Mouse (Mus musculus) gastrocnemius, adult 2 months (tissue): ENCODE measurements around the gene Gcdh. TPM values are rescaled to one million over a fixed set of nuclear protein-coding genes. Genes with fewer than 3 reads are reported as not detected.
A peak's percentile ranks its signal among the peaks of the same experiment; 100 is the strongest.

Experiments
- DNase-seq: peaks from one replicate; pipeline ENCODE4 v3.0.0; 2022
- H3K27ac ChIP-seq: fragments of 200-600 bp; 2 replicates; pipeline ENCODE4 v1.8.1; 2022; ENCODE audit warnings: mild to moderate bottlenecking
- H3K4me3 ChIP-seq: fragments of 200-600 bp; 2 replicates; pipeline ENCODE4 v1.8.1; 2022; ENCODE audit warnings: mild to moderate bottlenecking, moderate library complexity
- CTCF ChIP-seq: fragments of 200-600 bp; IDR thresholded peaks from 2 replicates; pipeline ENCODE4 v1.8.1; 2022; ENCODE audit warnings: antibody characterized with exemption, mild to moderate bottlenecking, moderate library complexity
- intact Hi-C: fragments of 180-260 bp; cut with DNase I; formaldehyde crosslinking; loops from one replicate; pipeline ENCODE4 v1.15.1; 2025
- total RNA-seq, 2 experiments: library from RNA; stranded (reverse); gene quantifications; 2 replicates each; pipeline ENCODE4 v1.2.3; 2021

Gene Gcdh
- total RNA-seq, 2 experiments from 2014 or later: 33.9 to 51.1 TPM

- Histone ChIP-seq H3K4me3 (no peak overlapping the region), H3K27ac (no peak overlapping the region)
- TF ChIP-seq CTCF: no peak
- DNase-seq: no peak
- intact Hi-C loops: no loop called here
These were observed 31.8 kb upstream of the Gcdh start for GRCm38 (mm10) chr8:84925557-84925956.

GRCm38 (mm10) chr8:84921596-84921995 is 27.9 kb upstream of the Gcdh start:
- Histone ChIP-seq H3K27ac (no peak overlapping the region), H3K4me3 (no peak overlapping the region)
- intact Hi-C loops: no loop called here
- no peak for DNase-seq
- TF ChIP-seq CTCF: no peak

GRCm38 (mm10) chr8:84918646-84919045 is 24.9 kb upstream of the Gcdh start:
- intact Hi-C loops: no loop called here
- TF ChIP-seq CTCF: no peak
- H3K4me3 ChIP-seq: no peak overlapping the region
- no peak overlapping the region for H3K27ac ChIP-seq
- no peak for DNase-seq

GRCm38 (mm10) chr8:84917781-84918180 is 24.1 kb upstream of the Gcdh start:
- no peak for DNase-seq
- no peak overlapping the region for H3K27ac ChIP-seq
- no peak overlapping the region for H3K4me3 ChIP-seq
- TF ChIP-seq CTCF: no peak
- intact Hi-C loops: no loop called here

GRCm38 (mm10) chr8:84915269-84915668 is 21.5 kb upstream of the Gcdh start:
- no peak overlapping the region for H3K27ac ChIP-seq
- H3K4me3 ChIP-seq: no peak overlapping the region
- intact Hi-C loops: no loop called here
- no peak for DNase-seq
- no peak for TF ChIP-seq CTCF

- DNase-seq: no peak
- peak; percentile 40 for TF ChIP-seq CTCF
- intact Hi-C loops: no loop called here
- Histone ChIP-seq H3K27ac (no peak overlapping the region), H3K4me3 (peak overlapping the region; percentile 77; the same call in 1 of the 2 replicates)
These were observed 20.2 kb upstream of the Gcdh start for GRCm38 (mm10) chr8:84913960-84914359.

GRCm38 (mm10) chr8:84913502-84913900 is 19.8 kb upstream of the Gcdh start:
- peak overlapping the region; percentile 77 for H3K4me3 ChIP-seq
- H3K27ac ChIP-seq: peak overlapping the region; percentile 57; the same call in 1 of the 2 replicates
- intact Hi-C loops: no loop called here
- no peak for DNase-seq
- no peak for TF ChIP-seq CTCF

- peak; percentile 77 for DNase-seq
- intact Hi-C loops: no loop called here
- H3K27ac ChIP-seq: peak overlapping the region; percentile 57
- TF ChIP-seq CTCF: no peak; the same call in 1 of the 2 replicates
- H3K4me3 ChIP-seq: peak overlapping the region; percentile 77
These were observed 19.3 kb upstream of the Gcdh start for GRCm38 (mm10) chr8:84912895-84913501.

- no peak for DNase-seq
- Histone ChIP-seq H3K27ac (peak overlapping the region; percentile 57), H3K4me3 (peak overlapping the region; percentile 77)
- intact Hi-C loops: no loop called here
- TF ChIP-seq CTCF: no peak
These were observed 18.7 kb upstream of the Gcdh start for GRCm38 (mm10) chr8:84912391-84912790.

- Histone ChIP-seq H3K27ac (no peak overlapping the region), H3K4me3 (no peak overlapping the region)
- no peak for TF ChIP-seq CTCF
- no peak for DNase-seq
- intact Hi-C loops: no loop called here
These were observed 18.1 kb upstream of the Gcdh start for GRCm38 (mm10) chr8:84911854-84912253.

- Histone ChIP-seq H3K27ac (no peak overlapping the region), H3K4me3 (no peak overlapping the region)
- TF ChIP-seq CTCF: no peak
- intact Hi-C loops: no loop called here
- DNase-seq: no peak
These were observed 16.8 kb upstream of the Gcdh start for GRCm38 (mm10) chr8:84910551-84910950.

GRCm38 (mm10) chr8:84909949-84910348 is 16.2 kb upstream of the Gcdh start:
- H3K4me3 ChIP-seq: no peak overlapping the region; the same call in 1 of the 2 replicates
- intact Hi-C loops: no loop called here

GRCm38 (mm10) chr8:84909162-84909767 is 15.5 kb upstream of the Gcdh start:
- intact Hi-C loops: no loop called here
- Histone ChIP-seq H3K4me3 (peak overlapping the region; percentile 89), H3K27ac (peak overlapping the region; percentile 85)
- TF ChIP-seq CTCF: no peak
- DNase-seq: no peak

More at GRCm38 (mm10) chr8:84909949-84910348, 16.2 kb upstream of the Gcdh start:
- H3K27ac ChIP-seq: no peak overlapping the region
- DNase-seq: no peak
- TF ChIP-seq CTCF: no peak
